Mouse (Mus musculus): ENCODE measurements at regions not wholly inside any gene's neighbourhood (a gene's known extent, or its start where the extent isn't known, plus 50 kb on each side); places are given as distances from the start of the nearest gene placed in this dataset.

DNA sequence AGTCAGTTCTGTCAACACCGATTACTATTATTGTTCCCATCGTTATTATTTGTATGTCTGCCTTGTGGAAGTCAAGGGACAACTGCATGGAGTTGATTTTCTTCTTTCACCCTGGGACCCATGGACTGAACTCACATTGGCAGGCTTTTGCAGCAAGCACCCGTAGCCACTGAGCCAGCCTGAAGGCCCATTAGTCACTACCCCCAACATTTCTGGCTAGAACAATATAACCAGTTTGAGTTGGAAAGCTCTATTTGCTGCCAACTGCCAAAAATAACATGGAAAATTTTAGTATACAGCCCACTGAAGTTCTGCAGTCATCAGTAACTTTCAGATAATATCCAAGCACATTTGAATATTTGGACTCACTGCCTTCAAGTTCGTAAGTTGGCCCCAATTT, 133.9 kb downstream of the Nuf2 start:
- WGBS (ENCODE audit: insufficient replicate concordance) = 81% methylated on average over 4 of the region's 4 CpGs
- H3K9me3 ChIP-seq (replicated peaks; ENCODE audit: control insufficient read depth, low read length) = no peaks in the 10 kb centered on the region
- no peaks in the 10 kb centered on the region for H3K4me1 ChIP-seq (ENCODE audit: control insufficient read depth, insufficient read depth, low read length)
- no peak overlapping the region for H3K9ac ChIP-seq (ENCODE audit: low read depth, low read length)
- H3K36me3 ChIP-seq (ENCODE audit: control insufficient read depth, insufficient read depth, low read length) = no peaks in the 10 kb centered on the region
- no peak overlapping the region for H3K4me2 ChIP-seq
- H3K27ac ChIP-seq (ENCODE audit: low read depth, low read length) = no peak overlapping the region
- ATAC-seq (replicated peaks; ENCODE audit: insufficient number of reproducible peaks, low FRiP score, low TSS enrichment) = no peak
- H3K27me3 ChIP-seq (ENCODE audit: control insufficient read depth, insufficient read depth, low read length) = no peaks in the 10 kb centered on the region
- no peak overlapping the region for H3K4me3 ChIP-seq (ENCODE audit: low read depth, low read length)

DNA sequence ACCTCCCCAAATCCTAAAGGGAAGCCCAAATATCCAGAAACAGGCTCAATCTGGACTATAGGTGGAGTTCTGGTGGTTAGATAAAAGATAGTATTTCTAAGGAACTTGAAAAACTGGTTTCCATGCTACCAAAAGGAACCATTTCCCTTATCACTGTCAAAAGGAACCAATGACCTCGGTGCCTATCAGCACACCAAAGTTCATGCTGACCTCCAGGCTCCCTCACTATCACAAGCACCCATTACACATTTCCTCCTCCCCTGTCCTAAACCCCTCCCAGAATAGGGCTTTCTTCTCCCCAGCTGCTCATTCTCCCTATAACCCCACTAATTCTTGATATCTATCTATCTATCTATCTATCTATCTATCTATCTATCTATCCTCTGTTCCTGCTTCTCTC, 144.2 kb downstream of the Nuf2 start:
- Histone ChIP-seq H3K9ac (ENCODE audit: low read depth, low read length) (no peak overlapping the region), H3K9me3 (replicated peaks; ENCODE audit: control insufficient read depth, low read length) (no peaks in the 10 kb centered on the region), H3K36me3 (ENCODE audit: control insufficient read depth, insufficient read depth, low read length) (no peaks in the 10 kb centered on the region), H3K4me1 (ENCODE audit: control insufficient read depth, insufficient read depth, low read length) (no peaks in the 10 kb centered on the region), H3K4me2 (no peak overlapping the region), H3K27me3 (ENCODE audit: control insufficient read depth, insufficient read depth, low read length) (no peaks in the 10 kb centered on the region), H3K4me3 (ENCODE audit: low read depth, low read length) (no peak overlapping the region), H3K27ac (ENCODE audit: low read depth, low read length) (no peak overlapping the region)
- ATAC-seq (replicated peaks; ENCODE audit: insufficient number of reproducible peaks, low FRiP score, low TSS enrichment) = no peak
- 11% methylated on average over 1 of the region's 1 CpGs for WGBS (ENCODE audit: insufficient replicate concordance)

DNA sequence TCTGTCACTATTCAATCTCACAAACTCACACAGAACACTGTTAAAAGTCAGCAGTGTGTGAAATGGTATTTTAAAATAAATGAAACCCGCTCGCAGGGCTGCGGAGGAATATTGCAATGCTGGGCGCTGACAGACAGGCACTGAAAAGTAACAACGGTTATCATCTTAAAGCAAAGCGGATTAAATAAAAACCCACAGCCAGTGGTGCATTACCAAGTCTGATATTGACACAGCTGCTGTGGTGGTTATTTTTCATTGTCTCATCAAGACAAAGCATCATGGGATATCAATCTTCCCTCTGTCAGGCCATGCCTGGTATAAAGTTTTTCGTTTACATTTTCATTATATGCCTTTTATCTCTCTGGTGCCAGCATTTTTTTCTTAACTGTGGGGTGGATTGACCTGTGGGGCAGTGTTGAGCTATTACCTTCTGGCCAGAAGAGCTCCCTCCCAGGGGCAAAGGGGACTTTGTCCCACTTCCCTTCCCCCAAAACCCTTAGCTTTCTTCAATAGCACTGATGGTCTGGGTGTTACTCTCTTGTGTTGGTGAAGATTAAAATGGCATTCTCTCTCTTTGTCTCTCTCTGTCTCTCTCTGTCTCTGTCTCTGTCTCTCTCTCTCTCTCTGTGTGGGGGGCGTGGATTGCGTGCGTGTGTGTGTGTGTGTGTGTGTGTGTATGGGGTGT, 145.4 kb downstream of the Nuf2 start:
- no peaks in the 10 kb centered on the region for H3K36me3 ChIP-seq (ENCODE audit: control insufficient read depth, insufficient read depth, low read length)
- H3K9ac ChIP-seq (ENCODE audit: low read depth, low read length) = no peak overlapping the region
- H3K4me2 ChIP-seq = no peak overlapping the region
- H3K4me3 ChIP-seq (ENCODE audit: low read depth, low read length) = no peak overlapping the region
- WGBS (ENCODE audit: insufficient replicate concordance) = 74% methylated on average over 10 of the region's 10 CpGs
- H3K9me3 ChIP-seq (replicated peaks; ENCODE audit: control insufficient read depth, low read length) = no peaks in the 10 kb centered on the region
- no peaks in the 10 kb centered on the region for H3K4me1 ChIP-seq (ENCODE audit: control insufficient read depth, insufficient read depth, low read length)
- ATAC-seq (replicated peaks; ENCODE audit: insufficient number of reproducible peaks, low FRiP score, low TSS enrichment) = no peak
- H3K27me3 ChIP-seq (ENCODE audit: control insufficient read depth, insufficient read depth, low read length) = no peaks in the 10 kb centered on the region
- no peak overlapping the region for H3K27ac ChIP-seq (ENCODE audit: low read depth, low read length)

DNA sequence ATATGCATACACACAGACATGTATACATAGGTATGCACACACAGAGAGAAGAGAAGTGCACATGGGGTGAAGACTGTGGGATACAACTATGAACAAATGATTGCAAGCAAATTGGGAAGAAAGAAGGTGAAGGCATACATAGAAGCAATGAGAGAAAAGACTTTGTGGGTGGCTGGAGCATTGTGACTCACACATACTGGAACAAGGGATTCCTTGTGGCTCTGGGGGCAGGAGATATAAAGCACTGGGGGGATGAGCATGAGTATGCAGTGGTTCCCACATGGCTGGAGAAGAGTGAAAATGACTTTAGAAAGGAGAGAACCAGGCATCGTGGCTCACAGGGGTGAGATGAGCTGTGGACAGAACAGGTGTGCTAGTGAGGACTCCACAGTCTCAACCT, 156.6 kb downstream of the Nuf2 start:
- no peak overlapping the region for H3K4me2 ChIP-seq
- no peaks in the 10 kb centered on the region for H3K4me1 ChIP-seq (ENCODE audit: control insufficient read depth, insufficient read depth, low read length)
- H3K9ac ChIP-seq (ENCODE audit: low read depth, low read length) = no peak overlapping the region
- no peaks in the 10 kb centered on the region for H3K36me3 ChIP-seq (ENCODE audit: control insufficient read depth, insufficient read depth, low read length)
- no peak for ATAC-seq (replicated peaks; ENCODE audit: insufficient number of reproducible peaks, low FRiP score, low TSS enrichment)
- no peaks in the 10 kb centered on the region for H3K27me3 ChIP-seq (ENCODE audit: control insufficient read depth, insufficient read depth, low read length)
- no peak overlapping the region for H3K4me3 ChIP-seq (ENCODE audit: low read depth, low read length)
- H3K27ac ChIP-seq (ENCODE audit: low read depth, low read length) = no peak overlapping the region
- H3K9me3 ChIP-seq (replicated peaks; ENCODE audit: control insufficient read depth, low read length) = no peaks in the 10 kb centered on the region
- WGBS (ENCODE audit: insufficient replicate concordance) = 50% methylated on average over 1 of the region's 1 CpGs

GRCm38 (mm10) chr1:169368758-169369157, 162.5 kb downstream of the Nuf2 start:
- WGBS (ENCODE audit: insufficient replicate concordance) = 26% methylated on average over 3 of the region's 3 CpGs
- H3K9ac ChIP-seq (ENCODE audit: low read depth, low read length) = no peak overlapping the region
- no peaks in the 10 kb centered on the region for H3K9me3 ChIP-seq (replicated peaks; ENCODE audit: control insufficient read depth, low read length)
- no peak for ATAC-seq (replicated peaks; ENCODE audit: insufficient number of reproducible peaks, low FRiP score, low TSS enrichment)
- H3K27me3 ChIP-seq (ENCODE audit: control insufficient read depth, insufficient read depth, low read length) = no peaks in the 10 kb centered on the region
- H3K4me2 ChIP-seq = no peak overlapping the region
- H3K27ac ChIP-seq (ENCODE audit: low read depth, low read length) = no peak overlapping the region
- H3K4me1 ChIP-seq (ENCODE audit: control insufficient read depth, insufficient read depth, low read length) = no peaks in the 10 kb centered on the region
- no peaks in the 10 kb centered on the region for H3K36me3 ChIP-seq (ENCODE audit: control insufficient read depth, insufficient read depth, low read length)
- no peak overlapping the region for H3K4me3 ChIP-seq (ENCODE audit: low read depth, low read length)

GRCm38 (mm10) chr1:169367772-169368501, 163.3 kb downstream of the Nuf2 start:
- no peaks in the 10 kb centered on the region for H3K4me1 ChIP-seq (ENCODE audit: control insufficient read depth, insufficient read depth, low read length)
- no peak overlapping the region for H3K4me3 ChIP-seq (ENCODE audit: low read depth, low read length)
- H3K9me3 ChIP-seq (replicated peaks; ENCODE audit: control insufficient read depth, low read length) = no peaks in the 10 kb centered on the region
- no peak for ATAC-seq (replicated peaks; ENCODE audit: insufficient number of reproducible peaks, low FRiP score, low TSS enrichment)
- no peaks in the 10 kb centered on the region for H3K27me3 ChIP-seq (ENCODE audit: control insufficient read depth, insufficient read depth, low read length)
- H3K36me3 ChIP-seq (ENCODE audit: control insufficient read depth, insufficient read depth, low read length) = no peaks in the 10 kb centered on the region
- no peak overlapping the region for H3K27ac ChIP-seq (ENCODE audit: low read depth, low read length)
- WGBS (ENCODE audit: insufficient replicate concordance) = 60% methylated on average over 10 of the region's 10 CpGs
- H3K4me2 ChIP-seq = no peak overlapping the region
- H3K9ac ChIP-seq (ENCODE audit: low read depth, low read length) = no peak overlapping the region

DNA sequence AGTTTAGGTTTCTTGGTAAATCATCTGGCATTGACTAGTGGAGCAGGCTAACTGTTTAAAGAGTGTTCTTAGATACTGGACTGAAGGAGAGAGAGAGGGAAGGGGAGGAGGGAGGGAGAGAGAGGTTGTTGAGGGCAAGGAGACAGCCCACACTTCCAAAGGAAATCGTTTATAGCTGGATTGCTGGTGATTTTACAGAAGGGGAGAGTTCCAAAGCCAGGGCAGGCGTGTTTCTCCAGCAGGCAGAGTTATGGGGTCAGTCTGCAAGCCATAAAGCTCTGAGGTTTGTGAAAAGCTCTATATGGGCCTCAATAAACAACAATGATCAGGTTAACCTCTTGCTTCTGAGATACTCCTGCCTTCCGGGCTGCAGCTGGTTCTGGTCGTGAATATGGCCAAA, 163.9 kb downstream of the Nuf2 start:
- Histone ChIP-seq H3K4me3 (ENCODE audit: low read depth, low read length) (no peak overlapping the region), H3K9ac (ENCODE audit: low read depth, low read length) (no peak overlapping the region), H3K9me3 (replicated peaks; ENCODE audit: control insufficient read depth, low read length) (no peaks in the 10 kb centered on the region), H3K4me2 (no peak overlapping the region), H3K4me1 (ENCODE audit: control insufficient read depth, insufficient read depth, low read length) (no peaks in the 10 kb centered on the region), H3K27me3 (ENCODE audit: control insufficient read depth, insufficient read depth, low read length) (no peaks in the 10 kb centered on the region), H3K36me3 (ENCODE audit: control insufficient read depth, insufficient read depth, low read length) (no peaks in the 10 kb centered on the region), H3K27ac (ENCODE audit: low read depth, low read length) (no peak overlapping the region)
- WGBS (ENCODE audit: insufficient replicate concordance) = 56% methylated on average over 4 of the region's 4 CpGs
- no peak for ATAC-seq (replicated peaks; ENCODE audit: insufficient number of reproducible peaks, low FRiP score, low TSS enrichment)

DNA sequence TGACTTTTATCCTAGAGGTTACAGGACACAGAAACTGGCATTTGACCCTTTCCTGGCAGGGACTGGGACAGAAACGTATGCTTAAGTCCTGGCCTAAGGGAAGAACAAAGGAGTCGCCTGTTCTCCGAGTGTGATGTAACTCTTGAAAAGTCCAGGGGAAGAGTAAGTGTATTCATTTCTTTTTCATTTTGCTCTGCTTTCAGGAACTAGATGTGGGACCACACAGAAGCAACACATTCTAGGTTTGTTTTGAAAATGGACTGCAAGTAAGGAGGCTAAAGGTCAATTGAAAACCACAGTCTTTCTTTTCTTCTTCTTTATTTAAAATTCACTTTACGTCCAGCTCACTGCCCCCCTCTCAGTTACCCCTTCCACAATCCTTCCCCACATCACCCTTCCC, 168.7 kb downstream of the Nuf2 start:
- Histone ChIP-seq H3K4me1 (ENCODE audit: control insufficient read depth, insufficient read depth, low read length) (no peaks in the 10 kb centered on the region), H3K36me3 (ENCODE audit: control insufficient read depth, insufficient read depth, low read length) (no peaks in the 10 kb centered on the region), H3K27me3 (ENCODE audit: control insufficient read depth, insufficient read depth, low read length) (0 out of 2 replicates have a peak, but pooled peaks cover 2% of the 10 kb centered on the region), H3K4me2 (no peak overlapping the region), H3K4me3 (ENCODE audit: low read depth, low read length) (no peak overlapping the region), H3K9me3 (replicated peaks; ENCODE audit: control insufficient read depth, low read length) (no peaks in the 10 kb centered on the region), H3K27ac (ENCODE audit: low read depth, low read length) (no peak overlapping the region), H3K9ac (ENCODE audit: low read depth, low read length) (no peak overlapping the region)
- WGBS (ENCODE audit: insufficient replicate concordance) = 55% methylated on average over 4 of the region's 4 CpGs
- ATAC-seq (replicated peaks; ENCODE audit: insufficient number of reproducible peaks, low FRiP score, low TSS enrichment) = no peak
